Mouse (Mus musculus): ENCODE data around the gene Cst13. TPM values are rescaled to one million over a fixed set of nuclear protein-coding genes. Genes with fewer than 3 reads are reported as not detected.

The Cst13 gene
- polyA plus RNA-seq, 1 experiment from 2014 or later: not detected

DNA sequence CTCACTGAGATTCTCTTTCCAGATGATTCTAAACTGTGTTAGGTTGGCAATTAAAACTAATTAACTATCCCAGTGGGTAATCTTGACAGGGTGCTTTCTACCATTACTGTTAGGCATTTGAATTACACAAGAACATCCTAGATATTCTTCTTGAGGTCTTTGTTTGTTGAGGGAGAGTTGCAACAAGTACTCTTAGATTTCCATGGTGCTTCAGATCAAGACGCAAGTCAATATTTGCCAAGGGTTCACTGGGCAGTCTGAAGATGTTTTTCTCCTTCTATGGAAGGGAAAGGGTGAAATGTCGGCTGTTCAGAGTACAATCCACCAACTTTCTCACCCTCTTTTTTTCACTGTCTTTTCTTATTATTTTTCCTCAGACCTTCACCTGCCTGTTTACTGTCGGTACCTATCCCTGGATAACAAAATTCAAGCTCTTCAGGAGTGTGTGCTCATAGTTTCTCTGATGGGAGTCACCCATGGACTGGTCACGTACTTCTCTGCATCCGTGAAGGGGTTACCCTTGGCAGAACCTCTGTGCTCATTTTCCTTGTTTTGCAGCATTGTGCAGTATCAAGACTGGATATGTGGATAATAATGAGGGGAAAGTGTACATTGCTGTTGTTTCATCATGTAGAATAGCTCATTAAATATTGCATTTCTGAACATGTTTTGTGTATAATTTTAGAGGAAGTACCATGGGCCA is 18.3 kb downstream of the Cst13 start:
- H3K27me3 ChIP-seq (ENCODE audit: control insufficient read depth, insufficient read depth, low read length): no peaks in the 10 kb centered on the region
- no peak overlapping the region for H3K27ac ChIP-seq (ENCODE audit: low read depth, low read length)
- DNase-seq (ENCODE audit: low spot score): no peak
- H3K9me3 ChIP-seq (ENCODE audit: control insufficient read depth, low read length): no peaks in the 10 kb centered on the region
- no peak for ATAC-seq (ENCODE audit: insufficient read depth, low FRiP score, low TSS enrichment)
- no peaks in the 10 kb centered on the region for H3K36me3 ChIP-seq (ENCODE audit: control insufficient read depth, insufficient read depth, low read length)
- no peak overlapping the region for H3K9ac ChIP-seq (ENCODE audit: low read length)
- H3K4me3 ChIP-seq (ENCODE audit: low read depth, low read length): no peak overlapping the region
- H3K4me2 ChIP-seq (ENCODE audit: low read depth): no peak overlapping the region
- no peaks in the 10 kb centered on the region for H3K4me1 ChIP-seq (ENCODE audit: control insufficient read depth, insufficient read depth, low read length)
- WGBS: 87% methylated on average over 5 of the region's 5 CpGs

DNA sequence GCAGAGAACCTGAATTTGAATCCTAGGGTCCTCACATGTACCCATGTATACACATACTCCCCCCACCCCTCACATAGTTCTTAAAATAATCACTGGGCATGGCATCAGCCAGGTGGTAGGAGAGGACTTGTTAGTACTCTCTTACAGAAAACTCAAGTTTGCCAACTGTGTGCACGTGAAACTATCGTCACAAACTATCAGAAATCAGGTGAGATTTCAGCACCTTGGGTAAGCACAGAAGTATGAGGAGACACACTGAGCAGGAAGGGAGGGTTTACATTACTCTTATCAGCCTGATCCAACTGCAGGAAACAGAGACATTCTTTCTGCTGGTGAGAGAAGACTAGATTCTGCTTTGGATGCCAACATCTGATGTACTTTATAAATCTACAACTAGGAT is 19.3 kb downstream of the Cst13 start:
- Histone ChIP-seq H3K4me3 (ENCODE audit: low read depth, low read length) (no peak overlapping the region), H3K9me3 (ENCODE audit: control insufficient read depth, low read length) (no peaks in the 10 kb centered on the region), H3K4me1 (ENCODE audit: control insufficient read depth, insufficient read depth, low read length) (no peaks in the 10 kb centered on the region), H3K9ac (ENCODE audit: low read length) (no peak overlapping the region), H3K36me3 (ENCODE audit: control insufficient read depth, insufficient read depth, low read length) (no peaks in the 10 kb centered on the region), H3K27ac (ENCODE audit: low read depth, low read length) (no peak overlapping the region), H3K4me2 (ENCODE audit: low read depth) (no peak overlapping the region), H3K27me3 (ENCODE audit: control insufficient read depth, insufficient read depth, low read length) (no peaks in the 10 kb centered on the region)
- WGBS: 92% methylated on average over 2 of the region's 2 CpGs
- ATAC-seq (ENCODE audit: insufficient read depth, low FRiP score, low TSS enrichment) (no peak), DNase-seq (ENCODE audit: low spot score) (no peak)

DNA sequence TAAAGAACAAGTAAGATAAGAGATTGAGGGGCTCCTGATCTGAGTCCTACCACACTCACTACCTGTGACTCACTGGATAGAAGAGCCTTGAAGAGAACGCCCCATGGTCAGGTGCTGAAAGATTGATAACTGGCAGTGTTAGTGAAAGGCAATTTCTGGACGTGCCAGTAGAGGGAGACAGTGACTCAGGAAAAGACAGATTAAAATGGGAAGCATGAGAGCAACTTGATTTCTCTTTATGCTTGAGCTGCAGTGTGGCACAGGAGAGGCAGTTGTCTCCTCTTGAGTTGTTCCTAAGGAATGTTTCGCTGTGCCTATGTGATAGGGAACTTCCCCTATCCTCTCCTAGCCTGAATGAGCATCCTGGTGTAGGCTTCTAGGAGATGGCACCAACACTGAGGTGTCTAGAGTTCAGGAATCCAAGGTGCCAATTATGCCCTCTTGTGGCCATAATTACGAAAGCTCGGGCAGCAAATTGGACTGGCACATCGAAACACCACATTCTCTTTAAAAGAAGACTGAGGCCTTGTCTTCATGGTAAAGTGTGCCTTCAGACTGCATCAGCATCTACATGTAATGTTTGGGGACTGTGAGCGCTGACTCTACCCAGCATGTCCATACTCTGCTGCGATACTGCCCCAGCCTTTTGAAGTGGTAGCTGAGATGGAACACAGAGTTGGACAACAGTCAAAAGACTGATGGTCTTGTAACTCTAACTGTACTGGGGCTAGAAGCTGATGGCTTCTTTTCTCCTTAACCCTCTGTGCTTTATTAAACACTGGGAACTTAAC is 31.4 kb downstream of the Cst13 start:
- no peaks in the 10 kb centered on the region for H3K9me3 ChIP-seq (ENCODE audit: control insufficient read depth, low read length)
- peak; percentile 64 for DNase-seq (ENCODE audit: low spot score)
- no peak overlapping the region for H3K9ac ChIP-seq (ENCODE audit: low read length)
- H3K27me3 ChIP-seq (ENCODE audit: control insufficient read depth, insufficient read depth, low read length): no peaks in the 10 kb centered on the region
- no peak overlapping the region for H3K4me2 ChIP-seq (ENCODE audit: low read depth)
- H3K4me3 ChIP-seq (ENCODE audit: low read depth, low read length): no peak overlapping the region
- no peaks in the 10 kb centered on the region for H3K4me1 ChIP-seq (ENCODE audit: control insufficient read depth, insufficient read depth, low read length)
- H3K36me3 ChIP-seq (ENCODE audit: control insufficient read depth, insufficient read depth, low read length): no peaks in the 10 kb centered on the region
- WGBS: 47% methylated on average over 8 of the region's 8 CpGs
- ATAC-seq (ENCODE audit: insufficient read depth, low FRiP score, low TSS enrichment): peak; percentile 59; the same call in 1 of the 2 replicates
- H3K27ac ChIP-seq (ENCODE audit: low read depth, low read length): no peak overlapping the region

DNA sequence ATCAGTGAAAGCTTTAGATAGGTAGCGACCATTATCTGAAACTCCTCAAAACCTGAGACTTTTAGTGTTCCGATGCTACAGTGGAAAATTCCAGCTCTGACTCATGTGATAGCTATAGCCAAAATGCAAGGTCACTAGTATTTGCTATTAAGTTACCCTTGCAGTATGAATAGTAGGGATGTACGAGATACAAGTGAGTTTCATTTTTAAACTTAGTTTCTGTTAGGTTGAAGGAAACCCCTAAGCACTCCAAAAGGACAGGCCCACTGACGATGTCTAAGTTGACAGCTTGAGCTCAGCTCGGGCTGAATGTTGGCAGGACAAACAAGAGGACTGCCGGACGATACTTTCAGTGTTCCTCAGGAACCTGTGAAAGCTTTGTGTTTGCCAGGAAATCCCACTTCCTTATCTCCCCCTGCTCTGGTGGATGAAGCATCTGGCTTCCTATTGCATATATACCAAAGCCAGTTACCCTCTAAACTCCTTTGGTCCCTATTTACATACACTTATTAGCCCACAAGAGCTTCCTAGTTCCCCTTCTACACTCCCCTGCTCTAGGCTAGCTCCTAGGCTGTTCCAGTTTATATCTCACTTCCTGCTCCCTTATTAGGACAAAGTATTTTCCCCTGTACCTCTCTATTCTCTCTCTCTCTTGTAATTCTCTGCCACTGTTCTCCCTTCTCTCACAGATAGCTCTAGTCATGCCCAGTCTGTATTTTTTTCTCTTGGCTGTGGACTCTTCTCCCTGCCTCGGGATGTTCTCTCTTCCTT is 36.9 kb downstream of the Cst13 start:
- Histone ChIP-seq H3K36me3 (ENCODE audit: control insufficient read depth, insufficient read depth, low read length) (no peaks in the 10 kb centered on the region), H3K27ac (ENCODE audit: low read depth, low read length) (no peak overlapping the region), H3K4me1 (ENCODE audit: control insufficient read depth, insufficient read depth, low read length) (no peaks in the 10 kb centered on the region), H3K27me3 (ENCODE audit: control insufficient read depth, insufficient read depth, low read length) (no peaks in the 10 kb centered on the region), H3K4me2 (ENCODE audit: low read depth) (no peak overlapping the region), H3K9me3 (ENCODE audit: control insufficient read depth, low read length) (no peaks in the 10 kb centered on the region), H3K4me3 (ENCODE audit: low read depth, low read length) (no peak overlapping the region), H3K9ac (ENCODE audit: low read length) (no peak overlapping the region)
- ATAC-seq (ENCODE audit: insufficient read depth, low FRiP score, low TSS enrichment) (no peak), DNase-seq (ENCODE audit: low spot score) (no peak)
- WGBS: 87% methylated on average over 8 of the region's 8 CpGs

DNA sequence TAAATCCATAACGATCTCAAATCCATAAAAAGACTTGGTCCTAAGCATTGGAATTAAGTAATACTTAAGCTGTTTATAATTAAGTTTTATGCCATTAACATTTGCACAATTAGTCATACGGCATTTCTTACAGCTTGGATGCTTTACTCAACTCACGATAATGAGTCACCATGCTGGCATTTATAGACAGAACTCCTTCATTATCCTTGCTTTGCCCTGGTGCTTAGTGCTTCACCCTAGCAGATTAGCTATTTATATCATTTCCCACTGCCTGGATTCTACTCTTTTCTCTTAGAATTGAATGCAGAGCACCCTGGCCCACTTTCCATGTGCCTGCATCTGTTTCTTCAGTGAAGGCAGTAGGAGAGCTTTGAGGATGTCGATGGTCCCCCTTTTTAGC is 37.6 kb downstream of the Cst13 start:
- H3K4me2 ChIP-seq (ENCODE audit: low read depth): no peak overlapping the region
- no peak for DNase-seq (ENCODE audit: low spot score)
- H3K27me3 ChIP-seq (ENCODE audit: control insufficient read depth, insufficient read depth, low read length): no peaks in the 10 kb centered on the region
- WGBS: 86% methylated on average over 4 of the region's 4 CpGs
- H3K4me1 ChIP-seq (ENCODE audit: control insufficient read depth, insufficient read depth, low read length): no peaks in the 10 kb centered on the region
- ATAC-seq (ENCODE audit: insufficient read depth, low FRiP score, low TSS enrichment): no peak
- H3K9ac ChIP-seq (ENCODE audit: low read length): no peak overlapping the region
- H3K9me3 ChIP-seq (ENCODE audit: control insufficient read depth, low read length): no peaks in the 10 kb centered on the region
- no peak overlapping the region for H3K27ac ChIP-seq (ENCODE audit: low read depth, low read length)
- no peak overlapping the region for H3K4me3 ChIP-seq (ENCODE audit: low read depth, low read length)
- H3K36me3 ChIP-seq (ENCODE audit: control insufficient read depth, insufficient read depth, low read length): no peaks in the 10 kb centered on the region

DNA sequence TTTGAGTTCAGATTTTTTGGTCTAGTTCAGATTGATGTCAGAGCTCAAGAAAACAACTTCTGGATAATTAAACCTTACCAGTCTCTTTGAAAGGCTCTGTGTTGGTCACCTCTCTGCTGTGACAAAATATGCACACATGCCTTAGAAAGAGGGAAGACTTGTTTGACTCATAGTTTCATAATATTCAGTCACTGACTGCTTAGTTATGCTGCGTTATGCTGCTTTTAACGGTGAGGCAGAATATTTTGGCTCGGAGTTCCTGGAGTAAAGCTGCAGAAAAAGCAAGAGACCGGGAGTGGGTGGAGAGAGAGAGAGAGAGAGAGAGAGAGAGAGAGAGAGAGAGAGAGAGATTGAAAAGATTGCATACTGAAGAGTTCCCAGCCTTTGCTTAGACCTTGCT is 41.1 kb downstream of the Cst13 start:
- WGBS: 80% methylated on average over 4 of the region's 4 CpGs

DNA sequence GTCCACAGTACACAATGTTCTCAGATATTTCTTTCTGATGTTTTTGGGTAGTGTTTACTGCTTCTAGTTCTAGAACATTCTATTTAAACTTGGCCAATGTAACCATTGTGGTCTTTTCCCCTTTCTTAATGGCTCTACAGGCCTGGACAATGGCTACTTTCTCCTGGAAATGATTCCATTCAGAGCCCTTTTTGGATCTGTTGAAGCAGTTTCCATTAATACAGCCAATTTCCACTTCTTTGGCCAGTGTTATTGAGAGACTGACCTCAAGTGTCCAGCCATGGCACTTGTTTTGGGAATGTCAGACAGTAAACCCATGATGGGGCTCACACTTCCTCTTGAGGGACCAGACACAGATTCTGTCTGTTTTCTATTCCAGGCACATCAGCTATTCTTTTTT is 41.8 kb downstream of the Cst13 start:
- H3K36me3 ChIP-seq (ENCODE audit: control insufficient read depth, insufficient read depth, low read length): no peaks in the 10 kb centered on the region
- no peaks in the 10 kb centered on the region for H3K9me3 ChIP-seq (ENCODE audit: control insufficient read depth, low read length)
- no peaks in the 10 kb centered on the region for H3K4me1 ChIP-seq (ENCODE audit: control insufficient read depth, insufficient read depth, low read length)
- H3K4me2 ChIP-seq (ENCODE audit: low read depth): no peak overlapping the region
- no peak overlapping the region for H3K9ac ChIP-seq (ENCODE audit: low read length)
- no peak overlapping the region for H3K4me3 ChIP-seq (ENCODE audit: low read depth, low read length)
- DNase-seq (ENCODE audit: low spot score): no peak
- no peak for ATAC-seq (ENCODE audit: insufficient read depth, low FRiP score, low TSS enrichment)
- no peak overlapping the region for H3K27ac ChIP-seq (ENCODE audit: low read depth, low read length)
- no peaks in the 10 kb centered on the region for H3K27me3 ChIP-seq (ENCODE audit: control insufficient read depth, insufficient read depth, low read length)

More for the DNA sequence above, 41.1 kb downstream of the Cst13 start:
- H3K9ac ChIP-seq (ENCODE audit: low read length): no peak overlapping the region
- H3K4me3 ChIP-seq (ENCODE audit: low read depth, low read length): no peak overlapping the region
- H3K9me3 ChIP-seq (ENCODE audit: control insufficient read depth, low read length): no peaks in the 10 kb centered on the region
- H3K4me1 ChIP-seq (ENCODE audit: control insufficient read depth, insufficient read depth, low read length): no peaks in the 10 kb centered on the region
- DNase-seq (ENCODE audit: low spot score): no peak
- H3K27ac ChIP-seq (ENCODE audit: low read depth, low read length): no peak overlapping the region
- H3K4me2 ChIP-seq (ENCODE audit: low read depth): no peak overlapping the region
- no peaks in the 10 kb centered on the region for H3K36me3 ChIP-seq (ENCODE audit: control insufficient read depth, insufficient read depth, low read length)
- H3K27me3 ChIP-seq (ENCODE audit: control insufficient read depth, insufficient read depth, low read length): no peaks in the 10 kb centered on the region
- ATAC-seq (ENCODE audit: insufficient read depth, low FRiP score, low TSS enrichment): no peak

DNA sequence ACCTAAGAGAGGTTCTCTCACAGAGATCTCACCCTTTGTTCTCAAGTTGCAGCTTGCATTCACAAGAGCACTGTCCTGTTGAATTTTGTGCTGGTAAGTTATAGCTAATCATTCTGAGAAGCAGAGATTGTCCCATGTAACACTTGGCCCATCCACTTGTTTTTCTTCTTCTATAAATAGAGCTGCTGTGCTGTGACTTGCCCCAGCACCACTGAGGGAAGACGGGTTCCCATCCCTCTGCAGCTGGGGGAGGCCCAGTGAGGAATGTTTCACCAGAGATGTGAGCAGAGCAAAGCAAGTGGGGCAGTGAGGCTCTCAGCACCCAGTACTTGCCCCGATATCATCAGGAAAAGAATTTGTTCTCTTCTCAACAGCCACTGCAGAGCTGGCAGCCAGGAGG is 45.1 kb downstream of the Cst13 start, which contains the start of gene 9230104L09Rik:
Gene 9230104L09Rik (minus strand): TSS at position 73 of the 400 bp plus-strand sequence.
- Histone ChIP-seq H3K4me3 (ENCODE audit: low read depth, low read length) (no peak within 1 kb of the TSS), H3K9ac (ENCODE audit: low read length) (no peak within 1 kb of the TSS), H3K27ac (ENCODE audit: low read depth, low read length) (no peak within 1 kb of the TSS), H3K4me1 (ENCODE audit: control insufficient read depth, insufficient read depth, low read length) (no peaks in the 10 kb centered on the region), H3K36me3 (ENCODE audit: control insufficient read depth, insufficient read depth, low read length) (no peaks in the 10 kb centered on the region), H3K4me2 (ENCODE audit: low read depth) (no peak within 1 kb of the TSS), H3K27me3 (ENCODE audit: control insufficient read depth, insufficient read depth, low read length) (no peaks in the 10 kb centered on the region), H3K9me3 (ENCODE audit: control insufficient read depth, low read length) (no peaks in the 10 kb centered on the region)
- WGBS: 73% methylated on average over 2 of the region's 2 CpGs
- DNase-seq (ENCODE audit: low spot score) (no peak), ATAC-seq (ENCODE audit: insufficient read depth, low FRiP score, low TSS enrichment) (no peak)
